Mouse (Mus musculus) left cerebral cortex, adult 6 months (tissue): ENCODE measurements around the gene Sos2. TPM values are rescaled to one million over a fixed set of nuclear protein-coding genes. Genes with fewer than 3 reads are reported as not detected.

ENCODE experiments used
- long read RNA-seq, 2 experiments: library from polyadenylated mRNA; unstranded; transcript quantifications; one replicate each; pipeline ENCODE4 v2.0.0; 2019 to 2020
- polyA plus RNA-seq: library from polyadenylated mRNA; unstranded; fragments of <200 nt; fragmentation: Nextera tagmentation; gene quantifications from 2 replicates; pipeline ENCODE4 v1.2.3, GENCODE M21; 2021

Gene Sos2
- 3.7 and 4.1 TPM in 2 replicates for polyA plus RNA-seq
- long read RNA-seq, experiment 1, full-length matches to known transcripts = 1 of 13 reads
- long read RNA-seq, experiment 1, partial matches to known transcripts = 10 of 13 reads
- long read RNA-seq, experiment 1, other reads (novel, unspliced or antisense) = 2 of 13 reads
- long read RNA-seq, experiment 2, partial matches to known transcripts = 5 of 10 reads
- long read RNA-seq, experiment 2, other reads (novel, unspliced or antisense) = 4 of 10 reads

GRCm38 (mm10) chr12:69681566-69682061 is at the start of gene Sos2:
Sos2 (minus strand) TSS chr12:69681852.

DNA sequence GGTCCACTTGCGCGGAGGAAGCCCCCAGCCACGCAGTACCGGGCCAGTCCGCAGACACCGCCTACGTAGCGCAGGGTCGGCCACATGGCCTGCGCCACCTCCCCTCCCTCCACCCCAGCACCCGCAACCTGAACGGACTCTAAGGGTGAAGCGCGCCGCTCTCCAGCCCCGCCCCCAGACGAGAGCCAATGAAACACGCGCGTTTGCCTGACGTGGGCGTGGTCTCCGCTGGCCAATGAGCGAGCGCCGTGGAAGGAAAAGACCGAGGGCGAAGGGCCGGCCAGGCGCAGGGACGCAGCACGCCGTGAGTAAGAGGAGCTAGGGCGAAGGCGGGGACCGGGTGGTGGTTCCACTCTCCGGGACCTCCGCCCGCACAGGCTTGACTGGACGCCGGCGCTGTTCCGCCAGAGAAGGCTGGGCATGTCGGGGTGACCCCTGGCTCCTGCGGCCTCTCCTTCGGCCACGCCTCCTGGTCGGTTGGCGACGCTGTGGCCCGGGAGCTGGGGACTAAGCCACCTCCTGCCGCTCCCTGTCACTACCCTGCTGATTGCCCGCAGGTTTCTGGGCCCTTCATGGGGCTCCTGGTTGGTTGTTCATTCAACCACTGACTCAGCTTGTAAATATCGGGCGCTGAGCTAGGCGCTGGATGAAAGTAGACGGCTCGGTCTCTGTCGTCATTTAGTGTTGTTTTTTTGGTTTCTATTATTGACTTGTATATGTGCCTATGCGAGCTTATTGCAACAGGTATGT is 43.2 kb upstream of the Sos2 start, which contains the start of the genes L2hgdh and Atp5s:
Gene L2hgdh, minus strand, starts transcription at position 163 of the 750 bp plus-strand sequence.
Gene Atp5s, plus strand, starts transcription at position 240 of the 750 bp plus-strand sequence.

GRCm38 (mm10) chr12:69582613-69583269 is 98.9 kb downstream of the Sos2 start, which contains the start of gene Vcpkmt:
Vcpkmt (minus strand) TSS chr12:69583028.

Other genes starting within 250 kb of the Sos2 start
- 31.8 and 35.8 TPM in 2 replicates for gene Vcpkmt, start 98.8 kb downstream of the Sos2 start, polyA plus RNA-seq
- 5.5 and 7.8 TPM in 2 replicates for gene L2hgdh, start 43.0 kb upstream of the Sos2 start, polyA plus RNA-seq
- gene Atp5s, start 43.1 kb upstream of the Sos2 start, polyA plus RNA-seq = 30.4 and 39.2 TPM in 2 replicates
- 19.4 and 26.2 TPM in 2 replicates for gene Cdkl1, start 109.4 kb upstream of the Sos2 start, polyA plus RNA-seq
- 88.7 and 130 TPM in 2 replicates for gene Atl1, start 210.8 kb upstream of the Sos2 start, polyA plus RNA-seq
- gene Map4k5, start 211.3 kb upstream of the Sos2 start, polyA plus RNA-seq = 6.3 and 11.4 TPM in 2 replicates